ENCODE assay signal across 27 mouse cellular contexts in the genomic region with DNA sequence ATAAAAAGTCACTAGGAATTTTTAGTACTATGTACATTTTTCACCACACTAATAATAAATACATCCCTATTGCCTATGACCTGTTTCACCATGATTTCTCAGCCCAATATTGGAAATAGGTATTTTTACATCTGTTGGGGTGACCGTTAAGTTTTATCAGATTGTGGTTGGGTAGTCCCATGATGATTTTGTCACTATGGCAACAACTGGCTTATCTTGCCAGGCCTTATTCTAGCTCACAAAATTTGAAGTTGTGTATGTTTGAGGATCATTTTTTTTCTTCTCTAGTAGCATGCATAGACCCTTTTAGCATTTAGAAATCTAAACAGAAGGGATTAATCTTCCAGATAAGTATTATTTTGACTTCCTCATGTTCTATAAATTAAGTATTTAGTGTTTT.
"Had no signal": no experiment of that assay in that cellular context is flagged by ENCODE, and none has a peak within 500 bp of the region (broad histone marks: within the 10 kb centered on the region; RNA-seq: fewer than 3 reads in every experiment).

No protein-coding gene starts in this region.

- H3K27ac ChIP-seq: embryonic facial prominence, embryonic 10.5 days; embryonic facial prominence, embryonic 12.5 days; embryonic facial prominence, embryonic 13.5 days; embryonic facial prominence, embryonic 15.5 days; forebrain, embryonic 10.5 days; forebrain, embryonic 12.5 days; forebrain, embryonic 13.5 days; forebrain, embryonic 15.5 days; gastrocnemius, adult 2 months; heart, adult 2 months; heart, embryonic 10.5 days had no signal

- H3K4me3 ChIP-seq: embryonic facial prominence, embryonic 10.5 days; embryonic facial prominence, embryonic 12.5 days; embryonic facial prominence, embryonic 13.5 days; embryonic facial prominence, embryonic 15.5 days; erythroblast, embryonic 14.5 days; forebrain, embryonic 10.5 days; forebrain, embryonic 12.5 days; forebrain, embryonic 13.5 days; forebrain, embryonic 15.5 days; gastrocnemius, adult 2 months; heart, adult 2 months; heart, embryonic 10.5 days had no signal

- H3K36me3 ChIP-seq: embryonic facial prominence, embryonic 10.5 days; embryonic facial prominence, embryonic 12.5 days; embryonic facial prominence, embryonic 13.5 days; embryonic facial prominence, embryonic 15.5 days; forebrain, embryonic 10.5 days; forebrain, embryonic 12.5 days; forebrain, embryonic 15.5 days; heart, embryonic 10.5 days had no signal

- ATAC-seq: forebrain, embryonic 13.5 days; forebrain, embryonic 14.5 days; forebrain, embryonic 15.5 days; forebrain, embryonic 16.5 days; forebrain, postnatal 0 days had no signal

- H3K4me1 ChIP-seq: embryonic facial prominence, embryonic 10.5 days; embryonic facial prominence, embryonic 12.5 days; embryonic facial prominence, embryonic 13.5 days; embryonic facial prominence, embryonic 15.5 days; forebrain, embryonic 10.5 days; forebrain, embryonic 12.5 days; forebrain, embryonic 13.5 days; forebrain, embryonic 15.5 days; heart, embryonic 10.5 days had no signal

- H3K9me3 ChIP-seq: embryonic facial prominence, embryonic 10.5 days; embryonic facial prominence, embryonic 12.5 days; embryonic facial prominence, embryonic 13.5 days; embryonic facial prominence, embryonic 15.5 days; forebrain, embryonic 10.5 days; forebrain, embryonic 12.5 days; forebrain, embryonic 13.5 days; forebrain, embryonic 15.5 days; heart, embryonic 10.5 days had no signal

- H3K27me3 ChIP-seq: embryonic facial prominence, embryonic 12.5 days; embryonic facial prominence, embryonic 13.5 days; embryonic facial prominence, embryonic 15.5 days; forebrain, embryonic 12.5 days; forebrain, embryonic 13.5 days; forebrain, embryonic 15.5 days had no signal

- DNase-seq: cerebellum, adult 9-11 months; cerebellum, postnatal 10 days; cerebellum, postnatal 14 days; cerebellum, postnatal 25 days; cerebellum, postnatal 36 days; embryo, embryonic 11 days; forebrain, postnatal 0 days; gastrocnemius, adult 2 months; gastrocnemius, postnatal 10 days; gastrocnemius, postnatal 14 days; gastrocnemius, postnatal 25 days; gastrocnemius, postnatal 36 days; heart, adult 11 months; heart, adult 18-20 months; heart, adult 2 months had no signal

- H3K9ac ChIP-seq: embryonic facial prominence, embryonic 12.5 days; embryonic facial prominence, embryonic 13.5 days; embryonic facial prominence, embryonic 15.5 days; forebrain, embryonic 12.5 days; forebrain, embryonic 13.5 days; forebrain, embryonic 15.5 days; forebrain, postnatal 0 days had no signal
